ENCODE assay signal across 8 mouse cellular contexts in the genomic region with DNA sequence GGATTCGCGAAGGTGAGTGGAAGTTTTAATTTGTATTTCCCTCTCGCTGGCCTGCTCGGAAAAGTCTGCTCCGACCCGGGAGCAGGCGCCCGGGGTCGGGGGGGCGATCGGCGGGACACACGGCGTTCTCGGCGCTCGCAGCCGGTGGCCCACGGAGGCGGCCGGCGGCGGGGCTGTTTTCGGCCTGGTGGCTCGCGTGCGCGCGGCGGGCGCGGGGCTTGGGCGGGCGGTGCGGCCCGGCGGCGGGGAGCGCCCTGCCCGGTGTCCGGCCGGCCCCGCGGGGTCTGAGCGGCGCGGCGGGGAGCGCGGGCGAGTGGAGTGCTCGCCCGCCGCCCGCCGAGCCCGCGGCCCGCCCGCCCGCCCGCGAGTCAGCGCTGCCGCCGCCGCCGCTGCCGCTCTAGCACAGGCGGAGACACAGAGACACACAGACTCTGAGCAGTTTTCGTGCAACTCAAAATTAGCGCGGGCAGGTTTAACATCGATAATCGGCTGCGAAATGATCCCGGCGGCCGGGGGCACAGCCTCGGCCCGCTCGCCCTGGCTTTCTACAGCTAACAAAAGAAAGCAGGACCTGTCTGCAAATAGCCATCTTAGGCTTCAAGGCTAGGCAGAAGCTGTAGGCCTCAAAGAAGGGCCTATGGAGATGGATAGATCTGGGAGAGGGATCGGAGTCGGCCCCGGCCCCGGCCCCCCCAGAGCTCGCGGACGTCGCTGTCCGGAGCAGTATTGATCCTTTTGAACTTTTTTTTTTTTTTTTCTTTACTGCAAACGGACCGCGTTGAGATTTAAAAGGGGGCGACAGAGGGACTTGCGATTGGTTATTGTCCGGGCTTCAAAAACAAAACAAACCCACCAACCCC. TPM values are rescaled to one million over a fixed set of nuclear protein-coding genes. Genes with fewer than 3 reads are reported as not detected.
A peak's percentile ranks its signal among the peaks of the same experiment; 100 is the strongest.
DNase-seq lines count a peak whose midpoint lies in the region; ATAC-seq and TF ChIP-seq lines count a peak whose summit lies in the region.

No protein-coding gene starts in this region.

- H3K4me2 ChIP-seq in heart, postnatal 0 days (ENCODE audit: low read depth, low read length) = peak overlapping the region; percentile 73

- ATAC-seq in erythroid progenitor cell, adult 5-6 weeks (replicated peaks; ENCODE audit: low FRiP score, poor library complexity, severe bottlenecking) = peak; percentile 12; the same call in 1 of the 2 replicates
- no peak for ATAC-seq in heart, postnatal 0 days (ENCODE audit: insufficient read depth, low read depth)

- peak overlapping the region; percentile 100 for H3K27ac ChIP-seq in bone marrow, adult 2 months (ENCODE audit: control insufficient read depth, insufficient read depth, low read depth, low read length, poor library complexity)
- H3K27ac ChIP-seq in heart, postnatal 0 days (ENCODE audit: low read depth) = peak overlapping the region; percentile 100

- H3K9ac ChIP-seq in heart, postnatal 0 days (replicated peaks; ENCODE audit: low read depth, low read length) = peak overlapping the region; percentile 97

- no peak for TF ChIP-seq EP300 in heart, postnatal 0 days (IDR thresholded peaks at IDR 0.05; ENCODE audit: low read depth)

- DNase-seq in CD8-positive naive resting alpha-beta T cell, adult 2 months (ENCODE audit: low read depth in 2 of 2, low spot score in 2 of 2) = peak; percentile 37 to 53
- no peak for DNase-seq in heart, postnatal 0 days (ENCODE audit: low spot score)
- peak; percentile 63 to 75 for DNase-seq in kidney, postnatal 4 days
- DNase-seq in lung, adult 2 months = peak; percentile 68
- peak; percentile 53 for DNase-seq in ovary, postnatal 36 days (ENCODE audit: low spot score)
- peak; percentile 75 for DNase-seq in thymus, postnatal 4 days

- TF ChIP-seq POLR2A in bone marrow, adult 2 months (IDR thresholded peaks at IDR 0.05; ENCODE audit: borderline replicate concordance, control insufficient read depth, low read depth, low read length) = peak; percentile 31; the same call in 1 of the 2 replicates
- TF ChIP-seq POLR2A in lung, adult 2 months (IDR thresholded peaks at IDR 0.05; ENCODE audit: borderline replicate concordance, extremely low read depth, low read depth, low read length) = no peak

- H3K4me3 ChIP-seq in bone marrow, adult 2 months (replicated peaks; ENCODE audit: control insufficient read depth, low read depth, low read length) = peak overlapping the region; percentile 74
- peak overlapping the region; percentile 93 for H3K4me3 ChIP-seq in heart, postnatal 0 days (ENCODE audit: low read depth, low read length)
- H3K4me3 ChIP-seq in lung, adult 2 months (replicated peaks; ENCODE audit: extremely low read depth, low read depth, low read length) = peak overlapping the region; percentile 92

- no peaks in the 10 kb centered on the region for H3K9me3 ChIP-seq in heart, postnatal 0 days (replicated peaks; ENCODE audit: control insufficient read depth, low read length)

- H3K4me1 ChIP-seq in bone marrow, adult 2 months (ENCODE audit: control insufficient read depth, insufficient read depth, low read length) = no peaks in the 10 kb centered on the region; the same call in 1 of the 2 replicates
- peaks cover 3% of the 10 kb centered on the region; the same call in 1 of the 2 replicates for H3K4me1 ChIP-seq in heart, postnatal 0 days (ENCODE audit: control insufficient read depth, insufficient read depth)
- peaks cover 13% of the 10 kb centered on the region for H3K4me1 ChIP-seq in lung, adult 2 months (ENCODE audit: control insufficient read depth, insufficient read depth, low read length)

- no peaks in the 10 kb centered on the region for H3K27me3 ChIP-seq in heart, postnatal 0 days (ENCODE audit: control insufficient read depth, insufficient read depth, low read length)

- H3K36me3 ChIP-seq in heart, postnatal 0 days (replicated peaks; ENCODE audit: control insufficient read depth, insufficient read depth, low read length) = no peaks in the 10 kb centered on the region; the same call in 1 of the 2 replicates

- 2% methylated on average over 93 of the region's 97 CpGs for WGBS in bone marrow, adult 2 months
- WGBS in heart, postnatal 0 days = under 1% methylated on average over 82 of the region's 97 CpGs
- WGBS in lung, adult 2 months = 1% methylated on average over 82 of the region's 97 CpGs

- TF ChIP-seq CTCF in bone marrow, adult 2 months (IDR thresholded peaks at IDR 0.05; ENCODE audit: control insufficient read depth, insufficient read depth, low read length) = no peak
- no peak for TF ChIP-seq CTCF in heart, postnatal 0 days (IDR thresholded peaks at IDR 0.05; ENCODE audit: low read depth)
- no peak for TF ChIP-seq CTCF in lung, adult 2 months (IDR thresholded peaks at IDR 0.05; ENCODE audit: insufficient read depth, low read length)

RNA-seq across cellular contexts. Expression of gene Arid2, which starts 0.9 kb away (rescaled TPM):
- 22.8 and 27.4 TPM in 2 replicates for polyA plus RNA-seq in bone marrow, adult 2 months (2011; ENCODE audit: insufficient read depth, insufficient read length, low replicate concordance, missing spikeins)
- 81.3 and 89.0 TPM in 2 replicates for total RNA-seq in erythroid progenitor cell, adult 5-6 weeks (2015; ENCODE audit: low replicate concordance)
- total RNA-seq in erythroid progenitor cell, adult 5-6 weeks (2017; ENCODE audit: low replicate concordance) = 78.7 and 94.4 TPM in 2 replicates
- total RNA-seq in heart, postnatal 0 days (2014; rRNA removed; ENCODE audit: low replicate concordance) = 28.4 and 39.8 TPM in 2 replicates
- polyA plus RNA-seq in heart, postnatal 0 days (2015; fragmentation: Nextera tagmentation; extraction: Ambion mirVana) = 8.2 and 8.7 TPM in 2 replicates
- 17.4 and 17.5 TPM in 2 replicates for polyA plus RNA-seq in lung, adult 2 months (2012; rRNA removed)
